Mouse (Mus musculus) large intestine, adult 2 months (tissue): ENCODE results near the gene Elob. TPM values are rescaled to one million over a fixed set of nuclear protein-coding genes. Genes with fewer than 3 reads are reported as not detected.

Source experiments
- DNase-seq: peaks from one replicate; pipeline ENCODE4 v3.0.0-alpha.2; 2012; ENCODE audit warnings: low read depth, low spot score
- WGBS: fragments of 180-500 bp; shearing (Covaris S2); methylation state at CpG from one replicate; pipeline ENCODE4 v1.1.7; 2018; 5-methylcytosine and 5-hydroxymethylcytosine counted together
- polyA plus RNA-seq: library from polyadenylated mRNA; depleted of rRNA; stranded (reverse); fragments of >200 nt; gene quantifications from 2 replicates; pipeline ENCODE4 v1.2.3, GENCODE M21; 2012; rRNA removed

Elob gene
- polyA plus RNA-seq, 1 experiment, result 864 TPM

DNA sequence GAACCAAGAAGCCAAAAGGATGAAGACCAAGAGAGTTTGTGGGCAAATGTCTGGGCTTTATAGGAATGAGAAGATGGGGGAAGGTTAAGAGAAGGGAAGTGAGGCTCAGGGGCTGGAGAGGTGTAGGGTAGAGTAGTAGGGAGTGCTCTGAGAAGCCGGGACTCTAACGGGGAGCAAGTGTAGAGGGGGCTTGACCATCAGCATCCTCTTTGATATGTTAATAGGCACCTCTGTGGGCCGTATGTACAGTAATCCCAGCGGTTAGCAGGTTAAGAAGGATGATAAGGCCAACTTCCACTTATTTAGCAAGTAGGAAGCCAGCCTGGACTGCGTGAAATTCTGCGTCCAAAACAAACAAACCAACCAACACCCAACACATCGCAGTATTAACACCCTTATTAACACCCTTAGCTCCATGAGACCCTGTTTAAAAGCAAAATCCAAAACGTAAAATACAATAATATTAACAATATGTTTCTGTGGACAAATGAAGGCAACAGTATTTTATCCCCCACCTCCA lies 39.1 kb downstream of the Elob start:
- DNase-seq, result no peak
- 40% methylated on average over 8 of the region's 8 CpGs for WGBS

DNA sequence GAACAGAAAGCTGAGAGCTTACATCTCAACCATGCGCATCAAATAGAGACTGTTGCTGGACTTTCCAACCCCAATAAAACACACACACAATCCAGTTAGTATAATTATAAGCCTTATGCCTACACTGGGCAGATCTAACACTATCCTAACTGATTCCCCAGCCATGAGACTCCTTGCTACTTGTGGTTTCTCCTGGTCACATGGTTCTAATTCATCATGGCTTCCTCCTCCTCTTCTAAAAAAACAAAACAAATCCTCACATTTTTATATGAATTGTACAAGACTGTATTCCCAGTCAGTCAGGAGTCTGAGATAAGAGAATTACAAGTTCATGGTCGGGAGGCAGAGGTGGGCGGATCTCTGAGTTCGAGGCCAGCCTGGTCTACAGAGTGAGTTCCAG lies 40.0 kb downstream of the Elob start:
- DNase-seq, result no peak
- WGBS, result 75% methylated on average over 4 of the region's 4 CpGs

DNA sequence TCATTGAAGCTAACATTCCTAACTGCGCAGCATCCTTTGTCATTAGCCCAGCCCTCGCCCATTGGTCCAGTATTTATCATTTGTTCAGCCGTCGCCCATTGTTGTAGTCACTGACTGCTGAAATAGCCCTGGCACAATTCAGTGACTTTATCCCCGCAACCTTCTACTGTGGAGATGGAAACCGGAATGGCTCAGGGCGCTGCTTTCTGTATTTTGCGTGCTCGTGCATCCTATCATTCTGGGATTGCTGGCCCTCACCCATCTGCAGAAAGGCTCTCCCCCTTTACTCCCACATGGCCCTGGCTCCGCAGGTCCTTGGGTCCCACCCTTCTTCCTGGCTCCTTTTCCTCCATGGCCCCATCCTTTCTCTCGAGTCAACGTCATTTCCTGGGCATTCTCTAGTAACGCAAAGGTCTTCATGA lies 42.4 kb downstream of the Elob start:
- WGBS, result 19% methylated on average over 13 of the region's 13 CpGs
- no peak for DNase-seq

DNA sequence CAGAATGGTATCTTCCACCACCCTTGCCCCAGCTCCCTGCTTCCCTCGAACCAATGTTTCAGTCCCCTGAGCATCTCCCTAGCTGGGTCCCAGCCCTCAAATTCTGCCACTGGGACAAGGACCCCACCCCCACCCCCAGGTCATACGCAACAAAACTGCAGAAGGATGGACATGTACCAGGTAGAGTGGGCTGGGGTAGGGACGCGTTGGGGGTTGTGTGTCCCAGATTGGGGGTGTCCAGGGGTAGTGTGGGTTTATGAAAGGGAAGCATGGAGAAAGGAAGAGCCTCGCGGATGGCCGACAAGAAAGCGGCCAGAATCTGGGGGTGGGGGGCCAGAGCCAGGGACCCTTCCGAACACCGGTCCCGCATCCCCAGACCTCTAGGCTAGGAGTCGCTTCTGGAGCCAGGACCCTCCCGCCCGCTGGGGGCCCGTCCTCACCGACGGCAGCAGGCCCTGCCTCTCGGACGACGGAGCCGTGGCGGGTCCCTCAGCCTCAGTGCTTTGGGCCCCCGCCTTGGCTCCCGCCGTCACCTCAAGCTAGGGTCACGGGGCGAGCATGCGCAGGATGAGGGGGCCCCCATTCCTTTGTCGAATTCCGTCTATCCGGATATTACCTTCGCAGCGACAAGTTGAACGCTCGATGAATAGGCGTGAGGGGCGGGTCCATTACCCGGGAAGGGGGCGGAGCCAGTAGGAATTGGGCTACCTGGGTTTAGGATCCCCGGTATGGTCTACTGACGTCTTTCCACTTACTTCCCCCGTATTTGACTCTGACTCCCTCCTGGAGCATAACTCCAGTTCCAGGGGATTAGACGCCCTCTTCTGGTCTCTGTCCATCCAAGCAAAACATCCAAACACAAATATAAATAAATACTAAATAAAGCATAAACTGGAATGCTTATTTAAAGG lies 43.1 kb downstream of the Elob start, which contains the start of gene Flywch2:
Flywch2 (minus strand) TSS at position 521 of the 911 bp plus-strand sequence.
- no peak for DNase-seq
- 6% methylated on average over 43 of the region's 43 CpGs for WGBS

DNA sequence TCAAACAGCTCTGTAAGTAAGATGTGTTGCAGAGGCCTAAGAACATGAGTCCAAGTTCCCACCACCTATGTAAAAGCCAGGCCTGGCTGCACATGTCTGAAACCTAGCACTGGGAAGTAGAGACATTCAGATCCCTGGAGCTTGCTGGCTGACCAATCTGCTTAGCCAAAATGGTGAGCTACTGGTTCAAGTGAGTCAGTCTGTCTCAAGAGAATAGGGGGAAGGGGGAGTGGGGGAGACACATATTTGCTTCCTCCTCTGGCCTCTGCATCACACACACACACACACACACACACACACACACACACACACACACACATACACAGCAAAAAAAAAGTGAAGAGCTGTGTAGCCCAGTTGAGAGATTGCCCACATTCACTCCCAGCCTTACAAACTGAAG lies 45.6 kb downstream of the Elob start:
- no peak for DNase-seq

DNA sequence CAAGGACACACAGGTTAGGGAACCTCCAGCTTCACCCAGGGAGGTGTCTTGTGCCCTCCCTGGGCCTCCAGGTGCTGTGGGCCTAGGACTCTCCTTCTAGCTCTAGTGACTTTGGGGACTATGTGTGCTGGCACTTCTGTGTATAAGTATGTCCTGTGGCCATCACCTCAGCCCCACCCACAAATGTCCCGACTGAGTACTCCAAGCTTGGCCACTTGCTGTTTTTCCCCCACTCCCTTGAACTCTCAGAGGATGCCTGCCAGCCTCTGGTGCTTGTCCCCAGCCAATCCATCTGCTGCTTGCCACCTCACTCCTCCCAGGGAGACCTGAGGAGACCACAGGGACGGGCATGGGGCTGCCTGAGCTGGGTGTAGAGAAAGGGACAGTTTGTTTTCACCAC lies 50.5 kb downstream of the Elob start:
- 49% methylated on average over 2 of the region's 2 CpGs for WGBS

DNA sequence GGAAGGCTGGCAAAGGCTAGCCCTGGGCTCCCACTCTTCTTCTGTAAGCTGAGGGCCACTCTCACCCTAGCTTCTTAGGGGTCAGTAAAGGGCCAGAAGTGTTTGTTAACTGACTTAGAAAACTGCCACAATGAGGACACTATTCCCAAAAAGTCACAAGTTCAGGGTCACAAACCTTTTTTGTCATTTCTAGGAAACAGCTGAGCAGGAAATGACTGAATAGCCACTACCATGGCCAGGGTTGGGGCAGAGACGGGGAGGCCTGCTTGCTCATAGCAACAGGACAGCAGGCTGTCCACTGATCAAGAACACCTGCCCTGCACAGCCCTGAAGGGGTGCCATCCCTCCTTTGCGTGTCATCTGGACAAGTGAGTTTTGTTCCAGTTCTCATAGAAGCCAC lies 51.8 kb downstream of the Elob start:
- WGBS, result 87% methylated on average over 2 of the region's 2 CpGs
- no peak for DNase-seq

More for the DNA sequence above, 50.5 kb downstream of the Elob start:
- DNase-seq, result no peak

DNA sequence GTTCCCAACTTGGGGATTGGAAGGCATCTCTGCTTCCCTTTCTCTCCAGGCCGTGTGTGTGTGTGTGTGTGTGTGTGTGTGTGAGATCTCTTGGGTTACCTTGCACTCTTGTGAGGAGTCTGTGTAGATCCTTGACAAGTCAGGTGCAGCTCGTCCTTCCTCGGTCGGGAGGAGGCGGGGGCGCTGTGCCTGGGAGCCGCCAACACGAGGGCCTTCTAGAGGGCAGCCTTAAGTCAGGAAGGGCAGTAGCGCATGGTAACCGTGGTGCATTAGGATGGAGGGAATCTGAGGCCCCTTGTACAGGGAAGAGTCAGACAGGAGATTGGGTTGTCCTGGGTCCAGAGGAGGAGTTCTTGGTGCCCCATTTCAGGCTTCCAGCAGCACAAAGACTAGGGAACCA lies 52.7 kb downstream of the Elob start:
- 84% methylated on average over 10 of the region's 10 CpGs for WGBS
- no peak for DNase-seq

Other genes starting within 250 kb of the Elob start
- 4.4 and 5.5 TPM in 2 replicates for gene Zfp13, start 229.6 kb downstream of the Elob start, polyA plus RNA-seq
- gene Zscan10, start 228.3 kb downstream of the Elob start, polyA plus RNA-seq, result not detected in 2 replicates
- gene Mmp25, start 183.9 kb downstream of the Elob start, polyA plus RNA-seq, result 0.41 and 0.67 TPM in 2 replicates
- gene Bicdl2, start 168.6 kb downstream of the Elob start, polyA plus RNA-seq, result 6.1 and 6.4 TPM in 2 replicates
- gene Hcfc1r1, start 155.5 kb downstream of the Elob start, polyA plus RNA-seq, result 197 and 204 TPM in 2 replicates
- gene Thoc6, start 155.3 kb downstream of the Elob start, polyA plus RNA-seq, result 27.1 and 28.7 TPM in 2 replicates
- 8.1 and 8.4 TPM in 2 replicates for gene Tnfrsf12a, start 151.7 kb downstream of the Elob start, polyA plus RNA-seq
- not detected in 2 replicates for gene Cldn6, start 149.9 kb downstream of the Elob start, polyA plus RNA-seq
- 0.15 TPM in 1 of 2 replicates, not detected in the other for gene Cldn9, start 145.1 kb downstream of the Elob start, polyA plus RNA-seq
- gene 1520401A03Rik, start 106.4 kb downstream of the Elob start, polyA plus RNA-seq, result 0.02 and 0.03 TPM in 2 replicates
- 41.2 and 45.7 TPM in 2 replicates for gene Pkmyt1, start 102.8 kb downstream of the Elob start, polyA plus RNA-seq
- gene Paqr4, start 88.3 kb downstream of the Elob start, polyA plus RNA-seq, result 155 and 162 TPM in 2 replicates
- gene Kremen2, start 83.3 kb downstream of the Elob start, polyA plus RNA-seq, result 3.1 and 3.5 TPM in 2 replicates
- 27.3 and 34.9 TPM in 2 replicates for gene Flywch1, start 57.5 kb downstream of the Elob start, polyA plus RNA-seq
- gene Flywch2, start 43.1 kb downstream of the Elob start, polyA plus RNA-seq, result 4.5 and 6.5 TPM in 2 replicates
- gene Srrm2, start 38.6 kb downstream of the Elob start, polyA plus RNA-seq, result 284 and 419 TPM in 2 replicates
- 0.09 and 0.58 TPM in 2 replicates for gene Prss33, start 6.9 kb upstream of the Elob start, polyA plus RNA-seq
- 495 and 577 TPM in 2 replicates for gene Prss32, start 14.7 kb upstream of the Elob start, polyA plus RNA-seq
- 1.8 and 3.3 TPM in 2 replicates for gene Prss41, start 15.0 kb upstream of the Elob start, polyA plus RNA-seq
- not detected in 2 replicates for gene Prss21, start 38.9 kb upstream of the Elob start, polyA plus RNA-seq
- not detected in 2 replicates for gene Dcpp1, start 51.7 kb upstream of the Elob start, polyA plus RNA-seq
- gene Dcpp2, start 51.7 kb upstream of the Elob start, polyA plus RNA-seq, result not detected in 2 replicates
- gene Dcpp3, start 88.3 kb upstream of the Elob start, polyA plus RNA-seq, result not detected in 2 replicates
- not detected in 2 replicates for gene Sbp, start 112.5 kb upstream of the Elob start, polyA plus RNA-seq
- gene Sbpl, start 126.1 kb upstream of the Elob start, polyA plus RNA-seq, result not detected in 2 replicates
- gene Prss30, start 151.4 kb upstream of the Elob start, polyA plus RNA-seq, result 291 and 302 TPM in 2 replicates
- 0.11 and 0.16 TPM in 2 replicates for gene Prss22, start 169.0 kb upstream of the Elob start, polyA plus RNA-seq
- gene Prss27, start 209.0 kb upstream of the Elob start, polyA plus RNA-seq, result 11.1 and 22.9 TPM in 2 replicates
- 83.5 and 85.7 TPM in 2 replicates for gene Kctd5, start 244.3 kb upstream of the Elob start, polyA plus RNA-seq